Mouse (Mus musculus) monocyte, adult 2 months (primary cell): Measurements from ENCODE around the gene Dera.

Experiments used
- DNase-seq, 2 experiments: peaks; one replicate each; pipeline ENCODE4 v3.0.0; 2022; ENCODE audit warnings: low spot score in 2 of 2, low read depth in 1 of 2

Gene Dera

GRCm38 (mm10) chr6:137804606-137805005, 50.3 kb downstream of the Dera start:
- DNase-seq, result no peak

DNA sequence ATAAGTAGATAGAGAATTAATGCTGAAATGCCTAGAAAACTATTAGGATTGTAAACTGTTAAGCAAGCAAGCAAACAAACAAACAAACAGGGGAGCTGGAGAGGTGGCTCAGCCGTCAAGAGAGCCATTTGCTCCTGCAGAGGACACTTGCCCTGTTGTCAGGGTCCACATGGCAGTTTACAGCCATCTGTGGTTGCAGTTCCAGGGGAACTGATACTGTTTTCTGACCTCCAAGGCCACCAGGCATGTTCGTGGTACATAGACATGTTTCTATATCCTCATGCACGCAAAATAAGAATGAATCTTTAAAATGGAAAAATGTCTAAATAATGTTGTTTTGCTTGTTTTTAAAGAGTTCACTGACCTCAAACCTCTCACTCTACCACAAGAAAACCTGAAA, 52.0 kb downstream of the Dera start:
- DNase-seq, result no peak

GRCm38 (mm10) chr6:137806806-137807205, 52.5 kb downstream of the Dera start:
- no peak for DNase-seq

GRCm38 (mm10) chr6:137807296-137807695, 53.0 kb downstream of the Dera start:
- DNase-seq, result no peak

- no peak for DNase-seq
Observed at GRCm38 (mm10) chr6:137808706-137809105, 54.4 kb downstream of the Dera start.

GRCm38 (mm10) chr6:137810136-137810535, 55.8 kb downstream of the Dera start:
- DNase-seq, result no peak

DNA sequence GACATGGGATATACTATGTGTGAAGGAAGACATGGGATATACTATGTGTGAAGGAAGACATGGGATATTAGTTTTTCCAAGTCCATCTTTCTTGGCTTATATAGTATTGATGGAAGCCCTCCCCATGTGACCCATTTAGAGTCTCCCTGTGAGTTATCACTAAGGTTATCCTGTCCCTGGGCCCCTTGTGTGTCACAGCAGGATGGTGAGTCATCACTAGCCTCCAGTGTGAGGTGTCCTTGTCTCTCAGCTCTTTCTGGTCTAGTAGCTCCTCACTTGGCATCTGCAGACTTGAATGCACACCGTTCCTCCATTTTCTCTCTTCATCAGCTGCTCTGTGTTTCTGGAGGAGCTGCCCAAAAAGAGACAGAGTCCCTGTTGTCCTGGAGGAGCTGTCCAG, 59.7 kb downstream of the Dera start:
- no peak for DNase-seq

DNA sequence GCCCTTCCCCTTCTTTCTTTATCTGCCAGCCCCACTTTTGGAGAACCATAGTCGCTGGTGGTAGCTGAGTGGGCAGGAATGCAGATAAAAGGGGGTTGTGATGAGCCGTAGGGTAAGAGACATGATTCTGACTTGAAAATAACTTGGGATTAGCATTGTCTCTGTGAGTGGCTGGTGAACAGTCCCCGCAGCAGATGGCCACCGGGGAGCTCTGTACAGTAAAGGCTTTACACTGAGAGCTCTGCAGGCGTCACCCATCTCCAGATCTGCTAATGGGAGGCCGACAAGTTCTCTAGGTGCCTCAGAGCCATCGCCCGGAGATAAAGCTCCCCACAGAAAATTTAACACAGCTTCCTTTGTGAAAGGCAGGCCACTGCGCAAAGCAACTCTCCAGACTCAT, 62.2 kb downstream of the Dera start:
- no peak for DNase-seq

GRCm38 (mm10) chr6:137822550-137822949, 68.2 kb downstream of the Dera start:
- DNase-seq, result no peak

- DNase-seq, result no peak
Observed at GRCm38 (mm10) chr6:137824046-137825021, 70.0 kb downstream of the Dera start.

- DNase-seq, result no peak
Observed at GRCm38 (mm10) chr6:137825022-137825613, 70.8 kb downstream of the Dera start.

DNA sequence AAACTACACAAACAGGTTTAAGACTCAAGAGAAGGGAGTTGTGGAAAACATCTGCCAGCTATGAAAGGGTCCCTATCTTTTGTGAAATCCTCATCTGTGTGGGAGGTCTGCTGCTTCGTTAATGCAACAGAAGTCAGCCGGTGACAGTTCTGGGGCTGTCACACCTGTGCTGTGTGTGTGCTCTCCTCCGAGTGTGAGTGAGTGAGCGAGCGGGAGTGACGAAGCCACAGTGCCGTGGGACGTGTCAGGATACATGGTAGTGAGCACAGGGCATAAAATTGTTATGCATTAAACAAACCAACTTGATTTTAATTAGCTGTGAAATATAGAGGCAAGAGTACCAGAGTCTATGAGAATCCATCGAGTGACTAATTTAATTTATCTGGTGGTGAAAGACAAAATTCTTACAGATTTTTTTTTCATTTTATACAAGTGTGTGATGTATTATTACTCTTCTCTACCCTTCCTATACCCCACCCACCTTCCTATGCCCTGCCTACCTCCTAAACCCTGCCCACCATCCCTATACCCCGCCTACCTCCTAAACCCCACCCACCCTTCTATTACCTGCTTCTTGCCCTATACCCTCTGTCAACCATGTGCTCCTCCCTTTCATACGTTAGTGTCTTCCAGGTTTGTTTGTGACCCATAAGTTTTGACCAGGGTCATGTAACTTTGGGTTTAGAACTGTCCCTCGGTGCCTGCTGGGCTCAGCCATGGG, 74.9 kb downstream of the Dera start:
- no peak for DNase-seq

GRCm38 (mm10) chr6:137836799-137837198, 82.5 kb downstream of the Dera start:
- no peak for DNase-seq

DNA sequence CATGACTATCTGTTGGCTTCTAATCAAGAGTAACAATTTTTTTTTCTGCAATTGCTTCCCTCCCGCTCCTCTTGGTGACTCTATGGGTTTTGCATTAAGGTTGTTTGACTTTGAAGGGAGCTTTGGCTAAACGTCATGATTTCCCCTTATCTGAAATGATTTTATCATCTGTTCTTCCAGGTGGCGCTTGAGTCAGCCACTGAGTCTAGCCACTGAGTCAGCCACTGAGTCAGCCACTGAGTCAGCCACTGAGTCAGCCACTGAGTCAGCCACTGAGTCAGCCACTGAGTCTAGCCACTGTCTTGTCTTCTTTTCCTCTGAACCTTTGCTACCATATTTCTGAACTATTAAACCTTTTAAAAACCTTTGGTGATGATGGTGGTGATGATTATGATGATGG, 89.0 kb downstream of the Dera start:
- no peak for DNase-seq

DNA sequence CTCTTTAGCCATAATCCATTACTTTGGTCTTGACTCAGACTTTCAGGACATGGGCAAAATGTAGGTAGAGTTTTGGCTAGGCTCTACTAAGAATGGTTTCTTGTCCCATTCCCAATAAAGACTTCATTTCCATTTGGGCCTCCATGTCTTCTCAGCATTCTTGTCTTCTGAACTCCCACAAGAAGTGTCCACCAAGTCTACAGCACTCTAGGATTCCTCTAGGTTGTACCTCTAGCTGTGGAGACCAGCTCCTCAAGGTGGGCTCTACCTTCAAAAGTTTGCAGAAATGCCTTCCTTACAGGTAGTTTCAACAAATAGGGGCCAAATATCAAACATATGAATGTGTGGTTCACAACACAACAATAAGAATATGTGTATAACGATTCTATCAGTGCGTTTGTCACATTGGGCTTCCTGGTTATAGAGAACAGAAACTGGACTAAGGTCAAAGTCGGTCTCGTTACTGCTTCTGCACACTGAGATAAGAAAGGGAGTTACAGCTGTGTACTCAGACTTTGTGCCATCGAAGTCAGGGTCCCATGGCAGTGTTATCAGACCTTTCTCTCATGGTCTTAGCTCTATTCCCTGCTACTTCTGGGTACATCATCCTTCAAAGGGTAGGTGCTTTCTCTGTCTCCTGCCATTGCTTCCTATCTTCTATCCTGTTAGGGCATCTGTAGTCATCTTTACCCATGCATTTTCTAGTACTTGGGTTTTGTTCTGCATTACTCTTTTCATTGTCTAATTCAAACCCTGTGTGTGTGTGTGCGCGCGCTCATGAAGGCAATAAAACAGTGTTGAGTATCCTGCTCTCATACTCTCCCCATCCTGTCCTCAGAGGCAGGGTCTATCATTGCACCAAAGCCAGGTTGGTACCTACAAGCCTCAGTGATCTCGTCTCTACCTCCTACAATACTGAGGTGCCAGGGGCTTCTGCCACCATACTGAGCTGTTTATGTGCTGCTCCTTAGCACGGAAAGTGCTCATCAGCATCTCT, 103.2 kb downstream of the Dera start:
- no peak for DNase-seq

DNA sequence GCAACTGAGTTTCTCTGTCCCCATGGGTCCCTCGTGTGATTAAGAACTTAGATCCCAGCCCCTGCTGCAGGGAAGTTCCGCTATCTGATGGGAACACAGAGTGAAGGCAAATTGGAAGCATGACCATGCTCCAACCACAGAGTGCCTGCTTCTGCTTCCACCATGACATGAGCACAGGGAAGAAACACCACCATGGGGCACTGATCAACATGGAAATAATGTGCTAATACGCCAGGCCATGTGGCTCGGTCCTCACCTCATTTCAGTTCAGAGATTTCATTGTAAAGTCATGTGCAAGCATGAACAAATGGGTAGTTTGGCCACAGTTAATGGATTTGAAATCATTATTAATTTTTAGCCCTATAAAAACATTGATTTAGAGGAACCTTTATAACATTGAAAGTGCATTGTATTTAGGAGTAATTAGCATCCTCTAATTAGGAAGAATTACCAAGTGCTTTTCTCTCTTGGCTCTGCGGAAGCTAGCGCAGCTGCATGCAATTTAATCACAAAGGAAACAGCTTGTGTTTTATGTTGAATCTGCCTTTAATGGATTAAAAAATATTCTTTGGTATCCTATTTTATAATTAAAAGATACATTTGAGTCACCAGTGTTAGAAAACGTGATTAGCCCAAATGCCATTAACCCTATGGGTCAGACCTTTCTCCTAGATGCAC, 115.7 kb downstream of the Dera start:
- no peak for DNase-seq

GRCm38 (mm10) chr6:137870667-137871066, 116.3 kb downstream of the Dera start:
- no peak for DNase-seq

DNA sequence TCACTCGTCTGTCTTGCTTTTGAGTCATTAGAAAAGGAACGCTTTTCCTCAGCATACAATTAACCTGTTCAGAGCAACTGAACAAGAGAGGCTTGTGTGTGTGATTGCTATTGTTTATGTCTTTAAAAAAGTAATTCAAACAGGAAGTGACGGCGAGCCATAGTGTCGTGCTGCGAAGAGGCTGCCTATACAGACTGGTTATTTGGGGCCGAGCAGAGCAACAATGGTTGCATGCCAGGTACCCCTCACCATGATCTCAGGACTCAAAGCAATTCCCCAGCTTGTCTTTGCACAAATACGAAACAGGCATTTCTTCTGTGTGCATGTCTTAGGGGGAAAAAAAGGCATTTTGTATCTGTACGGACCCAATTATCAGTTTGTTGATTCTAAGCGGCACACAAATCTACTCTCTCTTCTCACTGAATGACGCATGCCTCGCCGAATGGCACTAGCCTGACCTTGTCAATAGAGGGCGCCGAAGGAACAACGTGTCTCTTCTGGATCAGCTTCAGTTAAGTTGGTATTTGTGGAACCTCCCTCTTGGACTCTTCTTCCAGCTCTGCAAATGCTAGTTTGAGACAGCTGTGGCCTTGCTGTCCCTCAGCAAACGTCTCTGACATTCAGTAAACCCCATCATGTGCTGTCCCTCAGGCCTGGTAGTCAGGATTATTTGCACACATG, 117.8 kb downstream of the Dera start:
- DNase-seq, result no peak

DNA sequence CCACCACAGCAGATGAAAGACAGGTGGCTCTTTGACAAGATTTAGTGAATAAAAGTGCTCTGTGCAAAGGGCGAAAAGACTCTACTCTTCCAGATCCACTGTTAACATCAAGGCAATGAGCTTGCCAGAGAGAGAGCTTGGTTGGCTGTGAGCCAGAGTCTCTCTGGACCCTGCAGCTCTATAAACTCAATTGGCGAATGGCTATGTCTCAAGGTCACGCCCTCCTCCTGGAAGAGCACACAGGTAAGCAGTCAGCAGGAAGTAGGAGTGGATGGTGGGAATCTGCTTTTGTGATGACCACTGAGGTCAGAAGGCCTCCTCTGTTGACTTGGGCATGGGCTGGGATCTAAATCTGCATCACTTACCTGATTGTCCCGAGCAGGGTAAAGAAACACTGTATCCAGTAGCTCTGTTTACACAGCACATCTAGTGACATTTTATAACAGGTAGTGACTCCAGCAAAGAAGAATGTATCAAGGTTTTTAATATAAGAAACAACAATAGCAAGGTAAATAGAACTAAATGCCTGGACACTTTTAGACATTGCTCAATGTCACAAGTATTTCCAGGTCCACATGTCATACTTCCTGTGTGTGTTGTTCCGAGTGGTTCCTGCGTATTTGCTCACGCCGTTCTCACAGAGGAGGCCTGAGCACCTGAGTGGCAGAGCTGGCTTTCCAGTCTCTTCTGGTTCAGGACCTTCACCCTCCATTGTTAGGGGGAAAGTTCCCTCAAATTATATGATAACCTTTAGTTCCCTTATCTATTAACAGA, 120.3 kb downstream of the Dera start:
- no peak for DNase-seq
